Mouse (Mus musculus) myocyte (in vitro differentiated cells): ENCODE results near the gene Caskin2.

Source experiments
- MAX ChIP-seq: IDR thresholded peaks from one replicate; pipeline ENCODE4 v1.6.1; 2011; ENCODE audit warnings: low read depth, mild to moderate bottlenecking, control low read depth
- POLR2A ChIP-seq: IDR thresholded peaks from one replicate; pipeline ENCODE4 v1.6.1; 2011; ENCODE audit warnings: low read depth, mild to moderate bottlenecking, control low read depth, moderate library complexity; ENCODE audit not compliant: insufficient read length
- REST ChIP-seq: IDR thresholded peaks from one replicate; pipeline ENCODE4 v1.6.1; 2011; ENCODE audit warnings: mild to moderate bottlenecking, control low read depth, moderate library complexity; ENCODE audit not compliant: insufficient read depth, insufficient read length
- TCF12 ChIP-seq: IDR thresholded peaks from one replicate; pipeline ENCODE4 v1.6.1; 2011; ENCODE audit warnings: mild to moderate bottlenecking, control low read depth; ENCODE audit not compliant: poor library complexity, insufficient read depth, severe bottlenecking
- USF1 ChIP-seq: IDR thresholded peaks from one replicate; pipeline ENCODE4 v1.6.1; 2011; ENCODE audit warnings: low read depth, mild to moderate bottlenecking, control low read depth, moderate library complexity

GRCm38 (mm10) chr11:115800981-115801380 lies 12.5 kb downstream of the Caskin2 start:
- no peak for TF ChIP-seq TCF12
- TF ChIP-seq REST, result no peak
- TF ChIP-seq POLR2A, result no peak
- no peak for TF ChIP-seq USF1
- no peak for TF ChIP-seq MAX
